Mouse (Mus musculus) CH12.LX (cell line): ENCODE data around the gene Uqcr10.

Experiments
- CTCF ChIP-seq, 2 experiments: IDR thresholded peaks in 1 of 2; conservative IDR thresholded peaks in 1 of 2; 2 replicates each; pipeline ENCODE4 v1.5.1; 2011 to 2012; ENCODE audit warnings: low read depth in 2 of 2, low read length in 2 of 2, improper control_type of control experiment in 1 of 2, inconsistent platforms in 1 of 2, mild to moderate bottlenecking in 1 of 2, moderate library complexity in 1 of 2
- EP300 ChIP-seq: IDR thresholded peaks from 2 replicates; pipeline ENCODE4 v1.6.1; 2011; ENCODE audit warnings: low read length, improper control_type of control experiment
- JUND ChIP-seq: conservative IDR thresholded peaks from 2 replicates; pipeline ENCODE4 v1.6.1; 2011; ENCODE audit warnings: low read depth, low read length, improper control_type of control experiment
- KAT2A ChIP-seq: IDR thresholded peaks from 2 replicates; pipeline ENCODE4 v1.6.1; 2012; ENCODE audit warnings: low read length, improper control_type of control experiment, inconsistent platforms; ENCODE audit not compliant: insufficient replicate concordance
- MAZ ChIP-seq: IDR thresholded peaks from 2 replicates; pipeline ENCODE4 v1.6.1; 2012; ENCODE audit warnings: low read depth, mild to moderate bottlenecking, inconsistent platforms, low read length, improper control_type of control experiment, moderate library complexity
- MXI1 ChIP-seq: IDR thresholded peaks from 2 replicates; pipeline ENCODE4 v1.6.1; 2011; ENCODE audit warnings: mild to moderate bottlenecking, low read depth, low read length, improper control_type of control experiment
- POLR2A ChIP-seq: IDR thresholded peaks from 2 replicates; pipeline ENCODE4 v1.6.1; 2011; ENCODE audit warnings: low read depth, mild to moderate bottlenecking, improper control_type of control experiment, low read length
- USF1 ChIP-seq: IDR thresholded peaks from 2 replicates; pipeline ENCODE4 v1.6.1; 2014; ENCODE audit warnings: low read depth, mild to moderate bottlenecking, inconsistent platforms, low read length, improper control_type of control experiment
- ZC3H11A ChIP-seq: IDR thresholded peaks from 2 replicates; pipeline ENCODE4 v1.6.1; 2012; ENCODE audit warnings: low read depth, mild to moderate bottlenecking, inconsistent platforms, low read length, improper control_type of control experiment
- ZNF384 ChIP-seq: IDR thresholded peaks from 2 replicates; pipeline ENCODE4 v1.6.1; 2012; ENCODE audit warnings: low read depth, low read length, improper control_type of control experiment, inconsistent platforms

GRCm38 (mm10) chr11:4721728-4722127 is 17.6 kb upstream of the Uqcr10 start:
- TF ChIP-seq CTCF (conservative IDR thresholded peaks at IDR 0.05 in 1 of 2, IDR thresholded peaks at IDR 0.05 in 1 of 2; ENCODE audit: low read depth in 2 of 2, low read length in 2 of 2) (no peak), EP300 (no peak), ZC3H11A (no peak), ZNF384 (no peak), JUND (no peak), MXI1 (no peak), MAZ (no peak), USF1 (no peak), KAT2A (no peak), POLR2A (no peak)
